Mouse (Mus musculus): ENCODE results near the gene Dpep1.

Dpep1 gene

DNA sequence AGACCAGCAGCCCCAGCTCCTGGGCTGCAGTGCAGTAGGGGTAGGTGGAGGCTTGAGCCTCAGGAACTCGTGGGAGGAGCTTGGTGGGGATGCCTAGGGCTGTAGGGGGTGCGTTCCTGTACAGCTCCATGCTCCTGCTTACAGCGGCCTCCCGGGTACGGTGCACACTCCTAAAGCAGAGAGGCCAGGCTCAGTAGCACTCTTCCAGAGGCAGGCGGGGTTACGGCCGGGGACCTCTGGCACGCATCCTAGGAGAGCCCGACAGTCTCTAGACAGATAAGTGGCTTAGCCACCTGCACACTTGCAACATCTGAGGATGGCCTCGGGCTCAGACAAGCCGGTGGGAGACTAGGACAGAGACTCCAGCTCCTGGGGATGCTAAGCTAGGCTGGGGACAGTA lies 59.5 kb downstream of the Dpep1 start:
- DNase-seq (ENCODE audit: inconsistent age in 2 of 2, low spot score in 1 of 2): no peak

DNA sequence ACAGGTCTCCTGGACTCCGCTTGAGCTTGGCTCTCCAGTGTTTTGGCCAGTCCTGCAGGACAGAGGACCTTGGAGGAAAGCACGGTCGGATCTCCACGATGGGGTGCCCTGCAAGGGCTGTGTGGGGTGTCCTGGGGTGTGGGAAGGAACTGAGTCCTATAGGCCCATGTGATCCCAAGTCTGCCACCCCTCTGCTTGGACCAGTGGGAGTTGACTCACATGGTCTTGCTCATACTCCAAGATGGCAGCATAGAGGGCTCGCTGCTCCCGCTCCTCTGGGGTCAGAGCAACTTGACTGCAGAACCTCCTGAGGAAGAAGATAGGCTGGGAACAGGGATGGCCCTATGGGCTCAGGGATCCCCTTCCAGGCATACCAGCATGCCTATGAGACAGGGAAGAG lies 61.7 kb downstream of the Dpep1 start:
- no peak for DNase-seq (ENCODE audit: inconsistent age in 2 of 2, low spot score in 1 of 2)

GRCm38 (mm10) chr8:123248596-123248995 lies 62.6 kb downstream of the Dpep1 start:
- no peak for DNase-seq (ENCODE audit: inconsistent age in 2 of 2, low spot score in 1 of 2)

DNA sequence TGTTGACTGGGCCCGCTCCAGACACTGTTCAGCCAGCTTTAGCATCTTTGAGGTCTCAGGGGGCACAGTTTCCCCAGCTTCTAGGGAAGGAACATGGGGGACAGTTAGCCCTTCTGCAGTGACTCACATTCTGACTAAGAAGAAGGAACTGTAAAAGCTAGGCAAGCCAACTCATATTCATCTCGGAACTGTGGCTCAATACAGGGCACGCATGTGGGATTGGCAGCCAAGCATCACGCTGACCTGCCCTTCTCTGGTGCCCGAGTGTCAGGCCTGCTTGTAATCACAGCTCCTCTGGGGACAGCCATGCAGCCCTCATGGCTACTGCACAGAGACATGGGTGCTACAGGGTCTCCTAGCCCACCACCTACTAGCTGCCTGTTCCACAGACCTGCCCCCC lies 64.9 kb downstream of the Dpep1 start:
- DNase-seq (ENCODE audit: inconsistent age in 2 of 2, low spot score in 1 of 2): no peak
